Mouse (Mus musculus) adrenal gland, postnatal 0 days (tissue): ENCODE results near the gene Kdm3a. TPM values are rescaled to one million over a fixed set of nuclear protein-coding genes. Genes with fewer than 3 reads are reported as not detected.

Experiments
- polyA plus RNA-seq: library from polyadenylated mRNA; unstranded; fragments of >200 nt; fragmentation: Nextera tagmentation; extraction: Ambion mirVana; gene quantifications from 2 replicates; pipeline ENCODE4 v1.2.1, GENCODE M21; 2015

The Kdm3a gene
- 15.8 and 19.5 TPM in 2 replicates for polyA plus RNA-seq

DNA sequence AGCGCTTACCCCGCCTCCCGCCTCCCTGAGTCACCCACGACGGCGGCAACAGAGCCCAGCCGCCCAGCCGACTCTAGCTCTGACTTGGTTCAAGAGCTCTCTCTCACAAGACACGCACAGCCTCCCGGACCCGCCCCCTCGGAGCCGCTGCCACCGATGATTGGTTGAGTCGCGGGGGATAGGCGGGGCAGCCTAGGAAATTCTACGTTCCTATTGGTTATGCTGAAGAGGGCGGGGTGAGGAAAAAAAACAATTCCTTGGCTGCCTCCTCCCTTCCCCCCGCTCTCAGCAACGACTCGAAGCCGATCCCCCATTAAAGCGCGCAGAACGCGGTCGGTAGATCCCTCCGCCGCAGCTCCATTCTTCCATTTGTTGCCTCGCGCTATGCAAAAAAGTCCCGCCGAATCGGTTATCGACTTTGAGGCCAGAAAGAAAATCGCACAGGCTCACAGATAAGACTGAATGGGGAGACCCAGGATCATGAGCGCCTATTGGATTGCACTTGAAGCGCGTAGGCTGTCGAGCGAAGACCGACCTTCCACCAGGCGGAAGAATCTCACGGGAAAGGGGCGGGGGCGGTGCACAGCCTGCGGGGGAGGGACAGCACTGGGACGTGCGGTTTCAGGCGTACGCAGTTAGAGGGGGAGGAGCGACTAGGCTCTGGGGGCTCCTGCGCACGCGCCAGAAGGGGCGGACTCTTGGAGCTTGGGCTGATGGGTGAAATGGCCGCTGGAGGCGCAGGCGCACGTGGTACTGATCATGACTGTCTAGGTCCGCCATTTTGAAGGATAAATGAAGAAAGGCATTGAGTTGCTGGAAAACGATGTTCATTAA lies at the start of gene Kdm3a:
TSS of gene Kdm3a (minus strand) at position 162 of the 834 bp plus-strand sequence.

DNA sequence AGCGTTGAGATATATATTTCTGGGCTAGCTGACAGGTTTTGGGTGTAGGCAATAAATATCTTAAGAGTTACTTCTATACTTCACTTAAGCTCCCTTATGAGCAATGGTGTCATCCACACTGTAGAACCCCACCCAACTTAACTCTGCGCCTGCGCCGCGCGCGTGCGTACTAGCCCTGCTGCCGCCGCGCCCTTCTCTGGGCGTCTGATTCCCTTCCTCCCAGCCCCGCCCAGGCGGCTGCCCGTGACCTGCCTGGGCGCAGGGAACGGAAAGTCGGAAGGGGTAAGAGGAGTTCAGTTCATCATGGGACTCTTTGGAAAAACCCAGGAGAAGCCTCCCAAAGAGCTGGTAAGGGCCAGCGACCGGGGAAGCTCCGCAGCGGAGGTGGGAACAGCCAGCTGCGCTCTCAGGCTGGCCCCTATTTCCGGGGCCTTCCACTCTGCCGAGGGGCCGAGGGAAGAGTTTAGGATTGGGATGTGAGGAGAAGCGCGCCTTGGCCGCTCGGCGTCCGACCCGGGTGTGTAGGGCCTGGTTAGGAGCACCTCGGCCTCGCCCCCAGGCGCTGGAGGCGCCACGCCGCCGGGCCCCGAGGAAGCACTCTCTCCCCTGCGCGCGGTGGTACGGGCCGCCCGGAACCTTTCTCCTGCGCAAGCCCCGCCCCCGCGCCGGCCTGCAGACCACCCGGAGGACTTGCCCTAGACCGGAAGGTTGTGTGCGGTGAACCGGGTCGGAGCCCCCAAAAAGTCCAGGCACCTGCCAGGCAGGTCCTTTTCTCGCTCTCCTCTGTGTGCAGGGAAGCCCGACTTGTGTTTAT lies 88.9 kb downstream of the Kdm3a start, which contains the start of gene Chmp3:
TSS of gene Chmp3 (plus strand) at position 112 of the 814 bp plus-strand sequence.

Other genes with a start within 250 kb of the Kdm3a start
- 7.3 and 9.0 TPM in 2 replicates for gene Rmnd5a, start 192.4 kb downstream of the Kdm3a start, polyA plus RNA-seq
- 23.6 and 24.8 TPM in 2 replicates for gene Rnf103, start 139.1 kb downstream of the Kdm3a start, polyA plus RNA-seq
- gene Chmp3, start 89.2 kb downstream of the Kdm3a start, polyA plus RNA-seq: 114 and 124 TPM in 2 replicates
- gene Reep1, start 74.6 kb upstream of the Kdm3a start, polyA plus RNA-seq: 21.3 and 41.4 TPM in 2 replicates
- 93.4 and 135 TPM in 2 replicates for gene Mrpl35, start 194.0 kb upstream of the Kdm3a start, polyA plus RNA-seq
- gene Immt, start 198.3 kb upstream of the Kdm3a start, polyA plus RNA-seq: 93.2 and 179 TPM in 2 replicates